Mouse (Mus musculus) MEL (cell line): Measurements from ENCODE around the gene Zfp646. TPM values are rescaled to one million over a fixed set of nuclear protein-coding genes. Genes with fewer than 3 reads are reported as not detected.
A peak's percentile ranks its signal among the peaks of the same experiment; 100 is the strongest.
"Not testable (repeated sequence)": the region's sequence is repeated elsewhere in the genome, so short reads cannot be mapped to it uniquely, and the experiment has no call there.

ENCODE experiments used
- DNase-seq: peaks from one replicate; pipeline ENCODE4 v3.0.0; 2011; ENCODE audit warnings: low read depth, low spot score
- H3K27ac ChIP-seq: 2 replicates; pipeline ENCODE4 v1.5.1; 2012; ENCODE audit warnings: low read depth, mild to moderate bottlenecking, control low read depth, low read length, moderate library complexity; ENCODE audit not compliant: control insufficient read depth
- H3K27me3 ChIP-seq, 2 experiments: fragments of 150-350 bp in 1 of 2; sonication (generic) in 1 of 2; 2 replicates each; pipeline ENCODE4 v1.6.1; 2012; ENCODE audit warnings: low read length in 2 of 2, mild to moderate bottlenecking in 2 of 2, improper control_type of control experiment in 1 of 2, moderate library complexity in 1 of 2; ENCODE audit not compliant: insufficient read depth in 2 of 2, control insufficient read depth in 1 of 2
- H3K36me3 ChIP-seq, 2 experiments: 2 replicates each; pipeline ENCODE4 v1.6.1; 2012 to 2014; ENCODE audit warnings: low read length in 2 of 2, improper control_type of control experiment in 1 of 2, inconsistent platforms in 1 of 2, mild to moderate bottlenecking in 1 of 2; ENCODE audit not compliant: insufficient read depth in 2 of 2, control insufficient read depth in 1 of 2
- H3K4me1 ChIP-seq, 2 experiments: fragments of 150-350 bp in 1 of 2; sonication (generic) in 1 of 2; 2 replicates each; pipeline ENCODE4 v1.6.1; 2012; ENCODE audit warnings: low read length in 2 of 2, improper control_type of control experiment in 1 of 2, mild to moderate bottlenecking in 1 of 2; ENCODE audit not compliant: insufficient read depth in 2 of 2, control insufficient read depth in 1 of 2
- H3K4me3 ChIP-seq, 2 experiments: fragments of 150-350 bp in 1 of 2; sonication (generic) in 1 of 2; 2 replicates each; pipeline ENCODE4 v1.5.1; 2012; ENCODE audit warnings: low read depth in 2 of 2, low read length in 2 of 2, mild to moderate bottlenecking in 2 of 2, moderate library complexity in 2 of 2, control low read depth in 1 of 2, improper control_type of control experiment in 1 of 2; ENCODE audit not compliant: control insufficient read depth in 1 of 2, insufficient read depth in 1 of 2
- H3K79me2 ChIP-seq: 2 replicates; pipeline ENCODE4 v1.6.1; 2012; ENCODE audit warnings: mild to moderate bottlenecking, low read length, moderate library complexity; ENCODE audit not compliant: control insufficient read depth, poor library complexity, insufficient read depth
- H3K9ac ChIP-seq: 2 replicates; pipeline ENCODE4 v1.6.1; 2012; ENCODE audit warnings: low read depth, mild to moderate bottlenecking, control low read depth, low read length, moderate library complexity; ENCODE audit not compliant: control insufficient read depth, poor library complexity, severe bottlenecking
- H3K9me3 ChIP-seq: fragments of 150-350 bp; sonication (generic); replicated peaks from 2 replicates; pipeline ENCODE4 v1.6.1; 2012; ENCODE audit warnings: mild to moderate bottlenecking, low read length, improper control_type of control experiment, moderate library complexity; ENCODE audit not compliant: insufficient read depth
- CHD1 ChIP-seq: IDR thresholded peaks from 2 replicates; pipeline ENCODE4 v1.6.1; 2012; ENCODE audit warnings: low read depth, mild to moderate bottlenecking, inconsistent platforms, low read length, improper control_type of control experiment
- CTCF ChIP-seq, 3 experiments: IDR thresholded peaks in 2 of 3; conservative IDR thresholded peaks in 1 of 3; 2 replicates each; pipeline ENCODE4 v1.5.1; 2011 to 2012; ENCODE audit warnings: low read length in 3 of 3, low read depth in 2 of 3, mild to moderate bottlenecking in 2 of 3, improper control_type of control experiment in 1 of 3, inconsistent platforms in 1 of 3, mixed read lengths in 1 of 3, moderate library complexity in 1 of 3; ENCODE audit not compliant: control insufficient read depth in 1 of 3, insufficient read depth in 1 of 3, poor library complexity in 1 of 3, severe bottlenecking in 1 of 3
- EP300 ChIP-seq, 2 experiments: IDR thresholded peaks; 2 replicates each; pipeline ENCODE4 v1.6.1; 2011; ENCODE audit warnings: improper control_type of control experiment in 2 of 2, low read length in 2 of 2, low read depth in 1 of 2, mild to moderate bottlenecking in 1 of 2
- HCFC1 ChIP-seq: IDR thresholded peaks from 2 replicates; pipeline ENCODE4 v1.6.1; 2012; ENCODE audit warnings: low read depth, mild to moderate bottlenecking, inconsistent platforms, low read length, improper control_type of control experiment, moderate library complexity
- MAZ ChIP-seq: IDR thresholded peaks from 2 replicates; pipeline ENCODE4 v1.6.1; 2012; ENCODE audit warnings: low read depth, mild to moderate bottlenecking, inconsistent platforms, low read length, improper control_type of control experiment
- MEF2A ChIP-seq: IDR thresholded peaks from 2 replicates; pipeline ENCODE4 v1.6.1; 2014; ENCODE audit warnings: low read depth, mild to moderate bottlenecking, inconsistent platforms, low read length, improper control_type of control experiment; ENCODE audit not compliant: poor library complexity, insufficient replicate concordance, severe bottlenecking; ENCODE audit errors: extremely low read depth
- MYC ChIP-seq: IDR thresholded peaks from 2 replicates; pipeline ENCODE4 v1.6.1; 2011; ENCODE audit warnings: low read depth, mild to moderate bottlenecking, low read length, improper control_type of control experiment, moderate library complexity
- NELFE ChIP-seq: IDR thresholded peaks from 2 replicates; pipeline ENCODE4 v1.6.1; 2011; ENCODE audit warnings: low read depth, low read length, improper control_type of control experiment
- RAD21 ChIP-seq: IDR thresholded peaks from 2 replicates; pipeline ENCODE4 v1.6.1; 2011; ENCODE audit warnings: mild to moderate bottlenecking, low read depth, low read length, improper control_type of control experiment
- SMC3 ChIP-seq: IDR thresholded peaks from 2 replicates; pipeline ENCODE4 v1.6.1; 2011; ENCODE audit warnings: low read depth, low read length, improper control_type of control experiment
- TAL1 ChIP-seq: IDR thresholded peaks from 2 replicates; pipeline ENCODE4 v1.6.1; 2012; ENCODE audit warnings: mild to moderate bottlenecking, inconsistent platforms, low read length, moderate library complexity, mixed read lengths
- TBP ChIP-seq: IDR thresholded peaks from 2 replicates; pipeline ENCODE4 v1.8.0; 2011; ENCODE audit warnings: low read depth, low read length, improper control_type of control experiment
- USF1 ChIP-seq: IDR thresholded peaks from 2 replicates; pipeline ENCODE4 v1.6.1; 2014; ENCODE audit warnings: low read depth, mild to moderate bottlenecking, inconsistent platforms, low read length, improper control_type of control experiment, moderate library complexity
- polyA plus RNA-seq, 2 experiments: library from polyadenylated mRNA; stranded (reverse) in 1 of 2; unstranded in 1 of 2; fragments of >175 nt in 1 of 2; fragments of >200 nt in 1 of 2; gene quantifications; 2 replicates each; pipeline versions ENCODE4 v1.2.1 to v1.2.4; 2012; ENCODE audit warnings: low replicate concordance in 2 of 2, low read depth in 1 of 2; ENCODE audit not compliant: insufficient read length in 2 of 2, insufficient read depth in 1 of 2, missing spikeins in 1 of 2
- total RNA-seq: library from RNA; depleted of rRNA; stranded (reverse); fragments of 300-350 nt; gene quantifications from 2 replicates; pipeline ENCODE4 v1.2.3, GENCODE M21; 2012

Gene Zfp646
- total and polyA plus RNA-seq, 3 experiments = 35.8 to 38.2 TPM; not detected in 1

- TF ChIP-seq MEF2A = no peak
Observed at GRCm38 (mm10) chr7:127895442-127895841, 19.4 kb downstream of the Zfp646 start, which contains the start of the genes Gm21974 and Vkorc1 (continued).

GRCm38 (mm10) chr7:127895891-127896290 is 19.9 kb downstream of the Zfp646 start:
- peaks cover 23 to 42% of the 10 kb centered on the region in 2 experiments for H3K4me1 ChIP-seq
- DNase-seq, H3K27ac ChIP-seq, H3K9me3 ChIP-seq, H3K9ac ChIP-seq, H3K79me2 ChIP-seq, H3K27me3 ChIP-seq: not testable (repeated sequence)
- H3K36me3 ChIP-seq = peaks cover 0 to 24% of the 10 kb centered on the region in 2 experiments; a peak in 2 of 4 replicates
- peak overlapping the region; percentile 17 to 75; a peak in 3 of 4 replicates for H3K4me3 ChIP-seq

GRCm38 (mm10) chr7:127896384-127896783 is 20.4 kb downstream of the Zfp646 start:
- peak; percentile 76 for DNase-seq
- Histone ChIP-seq H3K36me3 (peaks cover 0 to 24% of the 10 kb centered on the region in 2 experiments; a peak in 2 of 4 replicates), H3K27ac (no peak overlapping the region), H3K27me3 (no peaks in the 10 kb centered on the region), H3K4me3 (no peak overlapping the region), H3K4me1 (peaks cover 23 to 42% of the 10 kb centered on the region in 2 experiments), H3K9ac (no peak overlapping the region), H3K79me2 (no peaks in the 10 kb centered on the region), H3K9me3 (no peaks in the 10 kb centered on the region)
- TF ChIP-seq NELFE (no peak), EP300 (IDR thresholded peaks at IDR 0.05; ENCODE audit: low read depth in 1 of 2, low read length in 2 of 2) (no peak), USF1 (no peak), MEF2A (no peak), TAL1 (no peak), MYC (0 out of 2 replicates have a peak, but pooled peaks have one; percentile 45), MAZ (0 out of 2 replicates have a peak, but pooled peaks have one; percentile 31), HCFC1 (peak; percentile 46; the same call in 1 of the 2 replicates), SMC3 (peak; percentile 31; the same call in 1 of the 2 replicates), CTCF (IDR thresholded peaks at IDR 0.05 in 2 of 3, conservative IDR thresholded peaks at IDR 0.05 in 1 of 3; ENCODE audit: control insufficient read depth in 1 of 3, insufficient read depth in 1 of 3, low read depth in 2 of 3, low read length in 3 of 3, poor library complexity in 1 of 3, severe bottlenecking in 1 of 3) (peak; percentile 73 to 86 (median 78)), RAD21 (peak; percentile 21), CHD1 (no peak), TBP (no peak)
